Mouse (Mus musculus) CD4-positive, CD25-positive, alpha-beta regulatory T cell, adult 4 months (primary cell): ENCODE measurements around the gene Enkur. TPM values are rescaled to one million over a fixed set of nuclear protein-coding genes. Genes with fewer than 3 reads are reported as not detected.
"Not testable (repeated sequence)": the region's sequence is repeated elsewhere in the genome, so short reads cannot be mapped to it uniquely, and the experiment has no call there.

Experiments
- ATAC-seq: one replicate; pipeline ENCODE4 v1.8.0; 2017
- polyA plus RNA-seq, 2 experiments: library from polyadenylated mRNA; unstranded; fragments of 100-300 nt; shearing (Covaris generic); gene quantifications; one replicate each; pipeline ENCODE4 v1.2.1; 2017

Enkur gene
- polyA plus RNA-seq: under 1 TPM in 1 of 2 experiments, not detected in 1; 0.63 TPM

DNA sequence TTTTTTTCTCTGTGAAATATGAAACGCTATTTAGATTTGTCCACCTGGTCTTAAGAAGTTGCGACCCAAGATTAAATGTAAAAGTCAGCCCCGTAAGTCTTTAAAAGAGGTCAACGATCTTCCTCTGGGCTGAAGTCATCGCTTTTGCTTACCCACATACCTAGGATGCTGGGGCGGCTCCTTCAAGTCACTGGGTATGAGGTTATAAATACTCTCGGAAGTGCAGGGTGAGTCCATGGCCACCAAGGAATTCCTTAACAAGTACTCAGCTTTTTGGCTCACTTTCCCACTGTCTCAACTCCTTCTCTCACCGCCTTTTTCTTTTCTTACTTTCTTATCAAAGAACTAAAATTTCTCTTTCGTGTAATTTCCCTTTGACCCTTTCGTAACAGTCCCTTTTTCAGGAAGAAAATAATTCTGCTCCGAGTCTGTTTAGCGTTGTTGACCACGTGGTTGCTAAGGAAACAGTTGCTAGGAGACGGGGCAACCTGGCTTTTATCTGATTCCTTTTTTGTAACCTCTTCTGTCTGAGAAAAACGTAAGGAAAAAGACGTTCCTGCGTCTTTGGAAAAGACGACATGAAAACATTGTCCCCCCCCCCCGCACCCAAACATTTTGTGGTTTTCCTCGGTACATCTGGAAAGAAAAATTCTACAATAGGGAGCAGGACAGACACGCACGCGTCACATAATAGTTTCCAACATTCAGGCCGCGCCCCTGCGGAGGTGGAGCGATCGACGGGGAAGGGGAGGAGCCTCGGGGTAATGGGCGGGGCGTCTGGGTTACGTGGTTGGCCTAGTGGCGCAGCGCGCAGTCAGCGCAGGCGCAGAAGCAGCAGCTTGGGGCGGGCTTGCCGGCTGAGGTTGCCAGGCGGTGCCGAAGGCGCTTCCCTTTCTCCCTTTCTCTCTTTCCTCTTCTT is at the start of gene Enkur, which contains the start of gene Thnsl1:
Enkur (minus strand) TSS at position 454 of the 919 bp plus-strand sequence.
Thnsl1 (plus strand) TSS at position 813 of the 919 bp plus-strand sequence.
- ATAC-seq: peak; percentile 95

DNA sequence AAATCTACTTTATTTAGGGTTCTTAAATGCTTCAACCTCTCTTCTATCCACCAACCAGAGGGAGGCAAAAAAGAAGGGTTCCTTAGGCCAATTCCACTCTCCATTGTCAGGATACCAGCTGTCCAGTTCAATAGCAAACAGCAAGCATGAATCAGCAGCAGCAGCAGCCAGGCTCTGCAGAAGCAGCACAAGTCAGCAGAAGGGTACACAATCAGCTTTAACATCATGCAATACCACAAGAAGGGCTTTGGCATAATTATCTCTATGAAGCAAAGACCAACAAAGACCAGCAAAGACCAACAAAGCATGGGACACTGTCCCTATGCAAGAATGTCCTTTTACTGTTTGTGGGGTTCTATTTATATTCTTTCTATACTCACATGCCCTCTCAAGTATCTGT is 49.1 kb upstream of the Enkur start:
- ATAC-seq: no peak

DNA sequence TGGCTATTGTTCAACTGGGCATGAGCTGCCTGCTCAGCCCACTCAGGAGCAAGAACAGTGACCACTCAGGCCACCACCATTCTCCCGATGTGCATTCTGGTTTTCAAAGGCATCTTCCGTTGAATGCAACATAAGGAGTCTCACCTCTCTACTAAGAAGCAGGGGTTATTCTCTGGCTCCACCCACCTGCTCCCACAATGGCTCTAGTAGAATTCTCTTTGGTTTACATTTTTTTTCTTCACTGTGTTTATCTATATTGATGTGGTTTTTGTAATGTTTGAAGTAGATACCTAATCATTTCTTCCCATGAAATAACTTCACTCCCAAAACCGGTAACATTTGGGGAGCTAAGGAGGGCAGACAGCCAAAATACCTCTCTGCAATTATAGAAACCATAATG is 48.5 kb upstream of the Enkur start:
- no peak for ATAC-seq

DNA sequence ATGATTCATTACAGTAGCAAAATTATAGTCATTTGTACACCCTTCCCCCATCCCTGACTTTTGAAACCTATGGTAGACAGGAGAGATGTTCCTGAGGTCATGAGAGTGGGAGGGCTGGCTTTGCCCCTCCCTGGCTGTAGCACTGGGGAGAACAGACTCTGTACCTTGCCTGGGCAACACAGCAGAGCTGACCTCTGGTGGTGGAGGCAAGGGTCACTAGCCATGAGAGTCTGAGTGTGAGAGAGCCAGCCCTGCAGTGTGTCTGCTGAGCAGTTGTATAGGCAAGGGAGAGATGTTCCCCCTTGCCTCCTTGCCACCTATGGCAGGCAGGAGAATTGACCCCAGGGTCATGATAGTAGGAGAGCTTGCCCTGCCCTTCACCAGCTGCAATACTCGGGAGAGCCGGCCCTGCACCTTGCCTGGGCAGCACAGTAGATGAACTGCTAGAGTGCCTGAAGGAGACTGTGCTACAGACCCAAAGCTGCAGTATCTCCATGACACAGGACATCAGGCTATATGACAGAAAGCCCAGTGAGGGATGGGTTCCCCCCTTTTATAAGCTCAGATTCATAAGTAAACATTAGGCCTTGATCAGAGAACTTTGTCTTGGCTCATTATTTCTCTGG is 40.4 kb upstream of the Enkur start:
- no peak for ATAC-seq

DNA sequence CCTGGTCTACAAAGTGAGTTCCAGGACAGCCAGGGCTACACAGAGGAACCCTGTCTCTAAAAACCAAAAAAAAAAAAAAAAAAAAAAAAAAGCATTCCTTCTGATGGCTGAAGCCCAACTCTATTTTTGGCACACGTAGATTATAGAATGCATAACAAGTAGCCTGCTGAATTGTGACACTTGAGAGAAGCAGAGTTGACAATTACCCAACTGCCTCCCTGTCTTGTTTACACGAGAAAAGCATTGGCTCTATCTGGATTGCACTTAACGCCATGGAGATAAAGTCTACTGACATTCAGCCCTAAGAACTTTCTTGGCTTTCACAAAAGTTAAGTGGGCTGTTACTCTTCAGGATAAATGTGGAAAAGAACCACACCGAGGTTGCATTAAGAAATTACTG is 39.8 kb upstream of the Enkur start:
- no peak for ATAC-seq

DNA sequence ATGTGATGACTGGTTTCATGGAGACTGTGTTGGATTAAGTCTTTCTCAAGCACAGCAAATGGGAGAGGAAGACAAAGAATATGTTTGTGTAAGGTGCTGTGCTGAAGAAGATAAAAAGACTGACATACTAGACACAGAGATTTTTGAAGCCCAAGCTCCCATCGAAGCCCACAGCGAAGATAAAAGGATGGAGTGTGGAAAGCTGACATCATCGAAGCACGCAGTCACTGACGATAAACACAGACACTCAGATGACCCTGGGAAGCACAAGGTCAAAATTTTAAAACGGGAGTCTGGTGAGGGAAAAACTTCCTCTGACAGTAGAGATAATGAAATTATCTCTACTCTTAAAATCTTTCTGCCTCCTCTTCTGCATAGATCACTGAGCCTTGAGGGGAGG is 38.9 kb upstream of the Enkur start:
- not testable (repeated sequence) for ATAC-seq

DNA sequence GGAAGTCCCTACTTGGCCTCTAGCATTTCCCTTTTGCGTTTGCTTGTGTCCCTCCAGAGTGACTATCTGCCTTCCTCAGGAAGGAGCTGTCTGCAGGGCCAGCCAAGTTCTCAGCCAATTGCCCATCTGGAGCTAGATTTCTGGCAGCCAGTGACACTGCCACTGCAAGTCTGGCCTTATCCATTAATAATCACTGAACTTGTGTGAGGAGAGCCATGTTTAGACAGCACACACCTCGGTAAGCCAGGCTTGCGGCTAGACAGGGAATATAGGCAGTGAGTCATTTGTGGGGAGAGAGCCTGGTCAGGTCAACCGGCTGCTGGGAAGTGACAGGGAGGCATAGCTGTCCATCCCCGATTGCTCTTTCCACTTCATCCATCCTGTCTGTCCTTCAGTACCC is 31.7 kb upstream of the Enkur start:
- no peak for ATAC-seq

DNA sequence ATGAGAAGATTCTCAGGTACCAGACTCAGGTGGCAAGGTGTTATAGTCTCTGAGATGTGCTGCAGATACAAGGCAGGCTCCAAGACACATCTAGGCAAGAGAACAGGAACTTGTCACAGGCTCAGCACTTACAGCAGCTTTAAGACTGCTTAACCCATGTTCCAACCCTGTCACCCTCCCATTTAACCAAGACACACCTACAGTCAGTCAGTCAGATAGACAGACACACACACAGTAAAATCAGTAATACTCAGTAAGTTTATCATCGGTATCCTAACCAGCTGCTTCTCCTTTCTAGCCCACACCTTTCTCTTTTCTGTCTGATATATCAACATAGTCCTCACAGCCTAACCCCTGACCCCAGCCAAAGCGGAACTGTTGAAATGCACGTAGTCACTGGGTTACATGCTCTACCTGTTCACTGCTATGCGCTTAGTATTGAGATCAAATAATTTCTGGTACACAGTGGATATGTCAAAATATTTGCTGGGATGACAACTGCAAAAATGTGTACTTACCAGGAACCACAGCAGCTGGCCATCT is 30.8 kb upstream of the Enkur start:
- no peak for ATAC-seq

DNA sequence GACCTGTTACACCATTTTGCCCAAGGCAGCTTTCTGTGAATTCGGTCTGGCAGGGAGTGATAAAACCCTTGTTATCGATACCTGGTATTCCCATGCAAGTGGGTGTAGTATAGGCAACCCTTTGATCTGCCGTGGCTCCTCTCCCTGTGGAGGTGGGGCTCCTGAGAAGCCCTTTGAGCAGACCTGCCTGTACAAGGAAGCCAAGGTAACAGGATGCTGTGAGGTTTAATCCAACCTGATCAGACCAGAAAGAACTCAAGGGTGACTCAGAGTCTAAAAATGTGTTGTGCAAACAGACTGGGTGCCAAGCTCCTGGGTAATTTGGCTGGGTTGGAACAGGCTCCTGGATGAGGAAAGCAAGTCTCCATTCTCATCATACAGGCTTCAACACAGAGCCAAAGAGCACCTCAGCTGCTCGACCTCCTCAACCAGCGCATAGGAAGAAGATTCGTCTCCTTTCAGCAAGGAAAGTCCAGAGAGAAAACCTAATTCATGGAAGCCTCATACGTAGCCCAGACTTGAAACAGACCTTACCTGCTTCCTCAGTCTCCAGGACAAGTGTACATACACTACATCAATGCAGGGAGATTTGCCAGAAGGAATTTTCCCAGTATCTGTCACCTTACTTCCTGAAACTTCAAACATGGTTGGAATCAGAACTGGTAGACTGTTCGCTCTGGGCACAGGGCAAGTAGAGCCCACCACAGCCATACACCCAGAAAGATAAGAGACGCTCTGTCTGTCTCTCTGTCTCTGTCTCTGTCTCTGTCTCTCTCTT is 29.9 kb upstream of the Enkur start:
- ATAC-seq: no peak

DNA sequence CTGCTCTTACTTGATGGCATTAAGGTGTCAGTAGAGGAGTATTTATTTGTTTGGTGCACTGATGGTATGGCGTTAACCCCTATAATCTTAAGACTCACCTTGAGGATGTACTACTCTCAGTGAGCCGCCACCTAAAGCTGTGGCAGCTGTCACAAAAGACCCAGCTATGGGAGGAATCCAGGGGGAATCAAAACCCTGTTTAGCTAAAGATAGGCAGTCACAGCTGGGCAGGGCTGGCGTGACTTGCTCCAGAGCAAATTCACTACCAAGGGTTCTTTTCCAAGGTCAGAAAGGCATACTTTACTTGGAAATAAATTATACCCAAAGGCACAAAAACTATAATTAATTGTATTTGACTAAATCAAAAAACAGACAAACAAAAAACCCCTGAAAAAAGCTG is 26.0 kb upstream of the Enkur start:
- no peak for ATAC-seq

DNA sequence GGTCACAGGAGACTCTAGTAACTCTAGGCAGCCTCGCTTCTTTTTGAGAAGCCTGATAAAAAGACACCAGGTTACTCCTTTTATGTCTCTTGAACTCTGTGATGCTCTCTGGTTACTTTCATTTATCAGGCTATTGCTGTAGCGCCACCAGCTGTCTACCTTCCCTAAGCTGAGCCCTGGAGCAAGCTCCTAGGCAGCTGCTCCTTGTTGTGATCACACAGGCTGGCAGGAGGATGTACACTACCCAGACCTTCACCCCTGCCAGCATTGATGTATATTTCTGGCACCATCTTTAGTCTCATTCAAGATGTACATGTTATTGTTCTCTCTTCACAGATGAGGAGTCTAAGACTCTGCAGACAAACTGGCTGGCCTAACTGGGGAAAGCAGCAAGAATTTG is 25.1 kb upstream of the Enkur start:
- no peak for ATAC-seq

DNA sequence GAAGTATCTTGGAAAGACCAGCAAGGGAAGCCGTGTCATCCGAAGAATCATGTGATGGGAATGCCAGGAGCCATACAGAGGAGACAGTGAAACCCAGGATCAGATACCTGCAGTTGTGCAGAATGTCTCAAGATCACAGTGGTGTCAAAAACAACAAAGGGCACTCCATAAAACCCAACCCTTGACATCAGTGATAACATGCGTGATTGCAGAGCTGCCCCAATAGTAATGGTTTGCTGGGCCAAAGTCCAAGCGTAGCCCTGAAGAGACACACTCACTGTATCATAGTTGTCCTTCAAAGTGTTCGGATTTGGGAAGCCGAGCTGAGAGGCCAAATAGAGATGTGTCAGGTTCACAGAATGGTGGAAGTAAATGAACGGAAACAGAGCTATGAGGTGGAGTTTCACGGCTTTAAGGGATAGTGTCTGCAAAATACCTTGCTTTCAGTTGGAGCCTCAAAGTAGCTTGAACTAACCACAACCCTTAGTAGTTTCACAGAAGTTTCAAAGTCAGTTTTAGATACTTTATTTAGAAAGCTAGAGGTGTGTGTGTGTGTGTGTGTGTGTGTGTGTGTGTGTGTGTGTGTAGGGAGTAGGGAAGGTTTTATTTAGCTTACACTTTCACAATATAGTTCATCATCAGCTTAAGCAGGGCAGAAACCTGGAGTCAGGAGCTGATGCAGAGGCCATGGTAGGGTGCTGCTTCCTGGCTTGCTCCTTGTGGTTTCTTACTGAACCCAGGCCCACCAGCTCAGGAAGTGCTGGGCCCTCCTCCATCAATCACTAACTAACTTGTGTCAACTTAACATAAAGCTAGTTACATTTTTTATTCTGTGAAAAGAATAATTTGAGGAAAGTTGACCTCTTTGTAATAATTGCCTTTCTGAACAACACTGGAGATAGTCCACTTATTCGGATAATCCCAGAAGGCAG is 17.6 kb upstream of the Enkur start:
- peak; percentile 43 for ATAC-seq

DNA sequence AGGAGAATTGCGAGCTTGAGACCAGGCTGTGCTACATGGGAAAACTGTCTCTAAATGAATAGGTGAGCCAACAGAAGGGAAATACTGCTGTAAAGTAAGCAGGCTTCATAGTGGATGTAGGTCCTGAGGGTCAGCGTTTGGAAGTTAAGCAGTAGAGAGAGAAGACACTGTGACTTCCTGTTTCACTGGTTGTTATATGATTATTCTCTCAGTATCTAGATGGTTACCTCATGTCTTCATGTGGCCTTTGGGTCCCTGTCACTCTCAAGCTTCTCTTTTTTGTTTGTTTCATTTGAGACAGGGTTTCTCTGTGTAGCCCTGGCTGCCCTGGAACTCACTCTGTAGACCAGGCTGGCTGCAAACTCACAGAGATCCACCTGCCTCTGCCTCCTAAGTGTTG is 10.1 kb upstream of the Enkur start:
- no peak for ATAC-seq

DNA sequence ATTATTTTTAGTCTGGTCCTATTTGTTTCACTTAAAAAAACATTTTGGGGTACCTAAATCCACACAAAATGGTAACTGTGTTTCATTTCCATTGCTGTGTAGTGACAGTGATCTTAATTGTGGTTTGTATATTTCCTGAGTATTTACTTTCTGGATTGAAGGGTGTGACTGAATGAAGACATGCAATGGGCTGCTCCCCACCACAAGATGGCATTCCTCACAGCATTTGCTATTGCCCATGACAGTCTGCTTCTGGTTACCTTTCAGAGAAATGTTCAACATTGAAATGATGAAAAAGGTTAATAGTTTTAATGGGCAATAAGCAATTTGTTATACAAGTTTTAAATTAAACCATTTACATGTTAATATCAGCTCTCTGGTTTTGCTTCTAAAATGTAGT is 9.2 kb upstream of the Enkur start:
- ATAC-seq: no peak

DNA sequence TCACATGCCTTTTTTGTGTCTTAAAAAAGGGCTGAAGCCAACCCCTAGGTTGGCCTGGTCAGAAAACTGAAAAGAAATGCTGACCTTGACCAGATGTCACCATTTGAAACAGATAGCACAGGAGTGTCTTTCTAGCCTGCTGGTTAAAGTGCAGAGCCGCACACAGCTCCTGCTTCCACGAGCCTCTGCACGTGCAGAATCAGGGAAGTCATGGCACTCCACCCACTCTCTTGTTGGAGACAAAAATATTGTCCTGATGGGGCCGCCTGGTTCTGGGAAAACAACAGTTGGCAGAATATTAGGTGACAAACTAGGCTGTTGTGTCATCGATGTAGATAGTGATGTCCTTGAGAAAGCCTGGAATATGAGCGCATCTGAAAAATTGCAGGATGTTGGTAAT is 6.2 kb upstream of the Enkur start:
- ATAC-seq: no peak

DNA sequence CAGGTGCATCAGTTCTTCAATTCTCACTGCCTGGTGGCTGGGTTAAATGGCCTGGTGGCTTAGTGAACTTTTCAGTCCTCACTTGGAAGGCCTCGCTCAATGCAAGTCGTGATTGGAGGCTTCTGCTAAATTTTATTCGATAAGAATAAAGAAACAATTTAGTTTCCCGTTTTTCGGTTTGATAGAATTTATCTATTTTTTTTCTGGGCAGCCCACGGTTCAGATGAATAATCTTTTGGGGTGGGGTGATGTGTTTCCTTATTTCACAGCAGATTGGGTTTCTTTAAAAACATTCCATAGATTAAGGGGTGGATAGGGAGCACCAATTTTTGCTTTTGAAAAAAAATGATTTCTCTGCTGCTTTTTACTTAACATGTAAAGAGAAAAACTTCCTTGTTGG is 1.1 kb upstream of the Enkur start:
- ATAC-seq: no peak

DNA sequence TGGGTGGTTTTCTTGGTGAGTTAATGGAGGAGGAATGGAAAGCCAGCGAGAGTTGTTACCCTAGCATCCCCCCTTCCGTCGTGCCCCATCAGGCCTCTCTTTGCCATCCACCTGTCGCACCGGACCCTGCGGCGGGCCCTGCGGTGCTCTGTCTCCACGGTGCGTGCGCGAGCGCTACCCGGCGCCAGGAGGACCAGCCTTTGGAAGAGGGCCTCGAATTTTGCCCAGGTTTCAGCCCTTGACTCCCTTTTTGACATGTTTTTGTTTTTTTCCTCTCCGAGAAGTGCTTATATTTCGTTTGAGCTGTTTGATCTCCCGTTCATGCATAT is 630 bp upstream of the Enkur start:
- peak; percentile 63 for ATAC-seq

DNA sequence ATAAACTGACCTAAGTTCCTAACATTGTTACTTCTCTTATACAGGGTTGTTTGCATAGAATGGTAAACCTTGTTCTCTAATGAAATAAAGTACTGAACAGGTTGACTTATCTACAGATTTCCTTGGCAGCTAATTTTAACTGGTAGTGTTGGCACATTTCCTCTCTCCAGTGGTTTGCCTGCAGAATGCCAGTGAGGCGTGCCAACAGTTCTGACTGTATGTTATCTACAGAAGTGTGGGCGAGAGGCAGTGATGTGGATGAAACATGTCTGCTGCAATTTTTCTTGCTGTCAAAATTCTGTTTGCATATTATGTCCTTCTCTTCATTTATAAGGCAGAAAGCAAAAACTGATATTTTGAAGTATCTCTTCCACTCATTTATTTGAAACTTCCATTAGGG is 2.4 kb downstream of the Enkur start:
- ATAC-seq: no peak

DNA sequence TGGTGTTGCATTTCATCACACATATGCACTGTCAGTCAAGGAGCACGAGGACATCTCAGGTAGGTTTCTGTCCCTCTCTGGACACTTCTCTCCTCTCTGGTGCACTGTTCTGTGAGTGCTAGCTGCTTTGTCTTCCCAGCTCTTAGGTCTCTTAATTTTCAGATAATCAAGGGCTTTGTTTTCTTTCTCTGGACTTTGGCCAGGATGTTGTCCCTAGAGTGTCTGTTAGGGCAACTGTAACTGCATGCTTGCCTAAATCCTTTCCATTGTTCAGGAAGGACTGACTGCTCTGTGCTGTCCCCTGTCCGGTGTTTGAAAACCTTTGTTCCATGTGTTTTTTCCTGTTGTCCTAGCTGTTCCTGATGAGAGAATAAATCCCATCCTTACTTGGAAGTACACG is 6.1 kb downstream of the Enkur start:
- ATAC-seq: no peak

DNA sequence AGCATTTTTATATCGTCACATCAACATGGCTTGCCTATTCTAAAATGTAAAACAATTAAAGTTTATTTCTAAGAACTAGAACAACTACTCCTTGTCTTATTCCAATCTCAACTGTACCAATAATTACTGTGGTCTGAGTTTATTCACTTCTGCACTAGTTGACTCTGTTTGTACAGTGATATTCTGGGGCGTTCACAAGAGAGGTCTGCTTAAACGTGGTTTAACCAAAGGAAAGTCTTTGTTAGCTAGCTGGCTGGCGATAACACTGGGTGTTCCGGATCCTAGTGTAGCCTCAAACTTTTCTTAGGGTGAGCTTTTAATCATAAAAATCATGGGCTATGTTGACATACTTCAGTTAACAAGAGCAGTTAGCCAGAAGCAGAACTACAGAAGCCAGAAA is 9.9 kb downstream of the Enkur start:
- ATAC-seq: no peak

DNA sequence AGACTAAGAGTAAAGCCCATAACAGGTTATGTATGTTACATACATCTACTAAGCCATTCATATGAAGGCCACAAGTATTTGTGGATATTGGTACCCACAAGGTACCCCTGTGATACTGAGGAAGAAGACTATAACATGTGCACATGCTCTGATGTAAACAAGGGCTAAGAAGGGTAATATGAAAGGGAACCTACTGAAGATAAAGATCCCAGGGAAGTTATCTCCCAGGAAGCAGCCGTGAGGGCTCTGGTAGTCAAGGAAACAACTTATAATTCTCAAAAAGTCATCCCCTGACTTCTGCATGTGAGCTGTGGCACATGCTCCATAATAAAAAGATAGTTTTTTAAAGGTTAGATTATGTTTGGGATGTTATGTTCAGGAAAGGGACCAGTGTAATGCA is 13.9 kb downstream of the Enkur start:
- ATAC-seq: no peak

DNA sequence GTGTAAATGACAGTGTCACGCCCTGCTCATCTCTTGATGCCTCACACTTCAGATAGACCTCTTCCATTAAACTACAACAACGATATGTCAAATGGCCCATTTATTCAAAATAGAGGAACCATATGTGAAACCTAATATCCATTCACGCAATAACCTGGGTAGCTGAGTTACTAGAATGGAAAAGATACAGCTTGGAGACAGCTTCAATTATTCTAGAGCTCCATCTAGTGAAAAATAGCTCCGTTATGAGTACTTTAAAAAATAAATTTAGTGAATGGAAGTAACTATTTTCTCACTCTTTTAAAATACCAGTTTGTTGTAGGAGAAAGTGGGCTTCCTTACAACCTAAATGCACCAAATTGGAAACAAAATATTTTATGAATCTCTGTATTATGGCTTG is 16.6 kb downstream of the Enkur start:
- no peak for ATAC-seq
